Mouse (Mus musculus): ENCODE measurements at regions not wholly inside any gene's neighbourhood (a gene's known extent, or its start where the extent isn't known, plus 50 kb on each side); places are given as distances from the start of the nearest gene placed in this dataset.

GRCm38 (mm10) chr17:4094621-4095020 lies 398.6 kb upstream of the Nox3 start:
- TF ChIP-seq CTCF (IDR thresholded peaks at IDR 0.05; ENCODE audit: low read depth) (no peak), EP300 (optimal IDR thresholded peaks at IDR 0.05) (no peak)
